Mouse (Mus musculus) neural tube, embryonic 12.5 days (tissue): ENCODE measurements around the gene Lmf2. TPM values are rescaled to one million over a fixed set of nuclear protein-coding genes. Genes with fewer than 3 reads are reported as not detected.
A peak's percentile ranks its signal among the peaks of the same experiment; 100 is the strongest.

Experiments
- ATAC-seq: fragments of 200-750 bp; cut with Nextera tagmentation; 2 replicates; pipeline ENCODE4 v1.8.0; 2017; ENCODE audit warnings: low read depth, mild to moderate bottlenecking, moderate TSS enrichment, moderate library complexity; ENCODE audit not compliant: low FRiP score
- H3K27ac ChIP-seq: fragments of 300-500 bp; sonication (generic); 2 replicates; pipeline ENCODE4 v1.5.1; 2016
- H3K27me3 ChIP-seq: fragments of 300-500 bp; sonication (generic); replicated peaks from 2 replicates; pipeline ENCODE4 v1.6.1; 2016; ENCODE audit warnings: mild to moderate bottlenecking
- H3K36me3 ChIP-seq: fragments of 300-500 bp; sonication (generic); 2 replicates; pipeline ENCODE4 v1.6.1; 2016; ENCODE audit warnings: mild to moderate bottlenecking
- H3K4me1 ChIP-seq: fragments of 300-500 bp; sonication (generic); 2 replicates; pipeline ENCODE4 v1.6.1; 2016
- H3K4me2 ChIP-seq: fragments of 300-500 bp; sonication (generic); replicated peaks from 2 replicates; pipeline ENCODE4 v1.6.1; 2016; ENCODE audit warnings: mild to moderate bottlenecking
- H3K4me3 ChIP-seq: fragments of 300-500 bp; sonication (generic); 2 replicates; pipeline ENCODE4 v1.5.1; 2016
- H3K9ac ChIP-seq: fragments of 300-500 bp; sonication (generic); 2 replicates; pipeline ENCODE4 v1.6.1; 2016; ENCODE audit warnings: mild to moderate bottlenecking
- H3K9me3 ChIP-seq: fragments of 300-500 bp; sonication (generic); 2 replicates; pipeline ENCODE4 v1.6.1; 2016; ENCODE audit warnings: mild to moderate bottlenecking
- WGBS: fragments of 180-500 bp; shearing (Covaris S2); methylation state at CpG from one replicate; pipeline ENCODE4 v1.1.7; 2016; 5-methylcytosine and 5-hydroxymethylcytosine counted together
- polyA plus RNA-seq: library from polyadenylated mRNA; unstranded; fragments of >200 nt; fragmentation: Nextera tagmentation; extraction: Ambion mirVana; gene quantifications from 2 replicates; pipeline ENCODE4 v1.2.1, GENCODE M21; 2016

Gene Lmf2
- polyA plus RNA-seq, 1 experiment from 2014 or later: 42.2 TPM

DNA sequence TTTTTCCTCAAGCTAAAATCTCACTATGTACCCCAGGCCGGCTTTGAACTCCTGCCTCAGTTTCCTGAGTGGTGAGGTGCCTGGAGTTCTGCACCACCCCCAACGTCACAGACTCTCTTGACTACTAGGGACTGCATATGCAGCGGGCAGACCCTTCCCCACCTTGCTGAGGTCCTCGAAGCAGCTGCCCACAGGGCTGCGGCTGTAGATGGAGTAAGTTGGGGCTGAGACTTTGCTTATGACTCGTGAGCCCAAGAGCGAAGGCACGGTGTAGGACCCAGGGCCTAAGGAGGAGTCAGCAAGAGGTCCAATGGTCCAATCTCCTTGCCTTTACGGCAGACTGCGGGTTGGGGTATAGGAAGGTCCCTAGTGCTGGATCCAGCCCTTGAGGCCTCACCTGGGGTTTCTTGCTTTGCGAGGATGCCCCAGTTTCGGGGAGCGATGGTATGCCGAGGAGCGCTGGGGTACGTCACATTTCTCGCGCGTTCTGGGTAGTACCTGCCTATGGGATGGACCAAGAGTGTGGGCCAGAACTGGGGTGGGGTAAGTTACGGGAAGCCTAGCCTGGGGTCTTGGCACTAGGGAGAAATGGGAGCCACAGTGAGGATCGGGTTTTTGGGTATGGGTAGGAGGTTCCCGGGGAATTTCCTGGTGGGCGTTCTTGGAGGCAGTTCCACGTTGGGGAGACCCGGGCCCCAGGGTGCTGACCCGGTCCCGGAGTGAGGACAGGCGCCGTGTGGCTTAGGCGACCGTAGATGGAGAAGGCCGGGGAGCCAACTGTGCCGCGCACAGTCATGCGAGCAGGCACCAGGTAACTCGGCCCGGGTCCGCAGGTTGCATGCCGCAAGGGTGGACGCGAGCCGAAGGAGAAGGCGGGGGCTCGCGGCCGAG is 22.7 kb upstream of the Lmf2 start:
- Histone ChIP-seq H3K4me1 (peaks cover 15% of the 10 kb centered on the region), H3K4me3 (peak overlapping the region; percentile 34), H3K9me3 (no peaks in the 10 kb centered on the region), H3K36me3 (no peaks in the 10 kb centered on the region), H3K27ac (no peak overlapping the region), H3K4me2 (peak overlapping the region; percentile 63), H3K9ac (peak overlapping the region; percentile 40; the same call in 1 of the 2 replicates), H3K27me3 (peaks cover 46% of the 10 kb centered on the region)
- 11% methylated on average over 46 of the region's 46 CpGs for WGBS
- ATAC-seq: no peak

DNA sequence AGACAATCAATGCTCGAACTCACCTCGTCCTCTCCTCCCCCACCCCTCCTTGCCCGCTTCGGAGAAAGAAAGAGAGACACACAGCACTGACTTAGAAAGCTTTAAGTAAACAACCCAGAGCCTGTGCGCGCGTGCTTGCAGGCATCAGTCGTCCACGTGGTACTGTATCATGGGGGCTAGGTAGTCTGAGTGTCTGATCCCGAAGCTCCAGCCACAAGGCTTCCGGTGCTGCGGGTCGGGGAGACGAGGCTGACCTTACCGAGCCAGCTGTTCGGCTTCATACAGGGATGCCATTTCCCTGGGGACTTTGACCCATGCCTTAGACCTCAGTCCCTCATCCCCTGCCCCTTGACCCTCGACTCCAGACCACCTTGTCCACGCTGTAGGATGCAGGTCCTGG is 21.9 kb upstream of the Lmf2 start:
- no peak for ATAC-seq

DNA sequence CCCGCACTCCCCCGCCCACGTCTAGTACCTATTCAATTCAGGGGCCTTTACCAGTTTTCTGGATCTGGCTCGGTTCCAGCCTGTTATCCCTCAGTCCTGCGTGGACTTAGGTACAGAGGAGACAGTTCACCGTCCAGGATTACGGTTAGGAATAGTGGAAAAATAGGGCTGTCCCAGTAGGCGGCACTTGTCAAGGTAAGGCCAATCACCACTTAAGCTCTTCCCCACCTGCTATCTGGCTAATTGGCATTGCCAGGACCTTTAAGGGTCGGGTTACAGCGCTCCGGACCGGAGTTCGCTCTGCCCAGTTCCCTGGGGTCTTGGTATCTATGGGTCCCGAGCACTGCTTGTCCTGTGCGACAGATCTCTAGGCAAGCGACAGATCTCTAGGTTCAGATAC is 21.5 kb upstream of the Lmf2 start, which contains the start of gene Tymp:
Gene Tymp (minus strand): TSS at position 83 of the 400 bp plus-strand sequence.
- no peak within 1 kb of the TSS; the same call in 1 of the 2 replicates for H3K9ac ChIP-seq
- peaks cover 27% of the 10 kb centered on the region for H3K4me1 ChIP-seq
- H3K27me3 ChIP-seq: peaks cover 46% of the 10 kb centered on the region
- H3K36me3 ChIP-seq: peaks cover 7% of the 10 kb centered on the region
- H3K9me3 ChIP-seq: no peaks in the 10 kb centered on the region
- WGBS: 20% methylated on average over 16 of the region's 16 CpGs
- H3K4me3 ChIP-seq: no peak within 1 kb of the TSS
- no peak within 1 kb of the TSS for H3K27ac ChIP-seq
- H3K4me2 ChIP-seq: peak within 1 kb of the TSS; percentile 10; the same call in 1 of the 2 replicates
- ATAC-seq: no peak

More for the DNA sequence above, 21.9 kb upstream of the Lmf2 start:
- no peak overlapping the region for H3K4me3 ChIP-seq
- H3K27ac ChIP-seq: no peak overlapping the region
- peaks cover 46% of the 10 kb centered on the region for H3K27me3 ChIP-seq
- peak overlapping the region; percentile 10; the same call in 1 of the 2 replicates for H3K4me2 ChIP-seq
- H3K36me3 ChIP-seq: peaks cover 3% of the 10 kb centered on the region
- peaks cover 23% of the 10 kb centered on the region for H3K4me1 ChIP-seq
- 7% methylated on average over 18 of the region's 18 CpGs for WGBS
- H3K9ac ChIP-seq: no peak overlapping the region; the same call in 1 of the 2 replicates
- no peaks in the 10 kb centered on the region for H3K9me3 ChIP-seq

DNA sequence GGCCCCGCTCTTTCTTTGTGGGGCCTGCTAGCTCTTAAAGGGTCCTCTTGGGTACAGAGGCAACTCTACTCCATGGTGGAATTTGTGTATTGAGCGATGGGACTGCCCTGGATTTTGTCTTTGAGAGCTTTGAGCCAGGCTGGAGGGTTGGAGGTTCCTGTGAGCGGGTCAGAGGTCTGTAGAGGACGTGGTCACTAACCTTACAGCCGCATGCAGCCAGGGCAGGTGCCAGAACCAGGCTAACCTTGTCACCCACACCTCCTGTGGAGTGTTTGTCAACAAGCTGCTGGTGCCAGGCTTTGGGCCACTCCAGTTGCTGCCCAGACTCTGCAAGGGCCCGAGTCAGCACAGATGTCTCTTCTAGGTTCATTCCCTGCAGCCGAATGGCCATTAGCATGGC is 20.6 kb upstream of the Lmf2 start:
- no peak overlapping the region for H3K4me2 ChIP-seq
- 83% methylated on average over 7 of the region's 7 CpGs for WGBS
- H3K36me3 ChIP-seq: peaks cover 16% of the 10 kb centered on the region
- H3K9ac ChIP-seq: no peak overlapping the region
- H3K27ac ChIP-seq: no peak overlapping the region
- no peaks in the 10 kb centered on the region for H3K9me3 ChIP-seq
- H3K27me3 ChIP-seq: peaks cover 46% of the 10 kb centered on the region
- peaks cover 27% of the 10 kb centered on the region for H3K4me1 ChIP-seq
- H3K4me3 ChIP-seq: no peak overlapping the region
- no peak for ATAC-seq

DNA sequence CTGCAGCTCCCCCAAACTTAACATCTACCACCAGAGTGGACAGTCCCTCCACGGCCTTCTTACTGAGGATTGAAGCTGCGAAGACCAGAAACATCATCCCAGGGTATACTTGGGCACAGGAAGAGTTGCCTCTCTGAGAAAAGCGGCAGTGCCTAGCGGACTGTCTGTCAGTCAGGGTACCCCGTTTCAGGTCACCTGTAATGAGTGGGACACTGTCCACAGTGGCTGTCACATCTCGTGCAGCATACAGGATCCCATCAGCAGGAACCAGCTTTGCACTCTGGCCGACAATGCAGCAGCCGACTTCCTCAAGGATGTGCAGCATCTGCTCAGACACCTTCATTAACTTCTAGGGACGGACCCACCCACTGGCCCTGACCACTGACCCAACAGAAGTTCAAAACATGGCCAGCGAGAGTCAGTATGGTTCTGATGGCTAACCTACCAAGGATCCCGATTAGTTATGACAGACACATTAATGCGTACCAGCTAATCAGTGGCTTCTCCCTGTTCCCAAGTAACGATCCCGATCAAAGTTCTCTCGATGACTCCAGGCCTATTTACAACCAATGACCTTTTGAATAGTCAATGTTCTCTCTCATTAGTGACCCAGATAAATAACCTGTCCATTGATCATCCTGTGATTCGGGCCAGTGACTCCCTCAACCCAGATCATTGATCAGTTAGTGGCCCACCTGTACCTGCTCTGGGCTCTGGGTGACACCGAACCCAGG is 19.5 kb upstream of the Lmf2 start:
- 95% methylated on average over 17 of the region's 17 CpGs for WGBS
- Histone ChIP-seq H3K4me1 (peaks cover 27% of the 10 kb centered on the region), H3K4me2 (no peak overlapping the region), H3K27ac (no peak overlapping the region), H3K9me3 (no peaks in the 10 kb centered on the region), H3K4me3 (no peak overlapping the region), H3K9ac (no peak overlapping the region), H3K36me3 (peaks cover 27% of the 10 kb centered on the region), H3K27me3 (peaks cover 41% of the 10 kb centered on the region)
- ATAC-seq: no peak

DNA sequence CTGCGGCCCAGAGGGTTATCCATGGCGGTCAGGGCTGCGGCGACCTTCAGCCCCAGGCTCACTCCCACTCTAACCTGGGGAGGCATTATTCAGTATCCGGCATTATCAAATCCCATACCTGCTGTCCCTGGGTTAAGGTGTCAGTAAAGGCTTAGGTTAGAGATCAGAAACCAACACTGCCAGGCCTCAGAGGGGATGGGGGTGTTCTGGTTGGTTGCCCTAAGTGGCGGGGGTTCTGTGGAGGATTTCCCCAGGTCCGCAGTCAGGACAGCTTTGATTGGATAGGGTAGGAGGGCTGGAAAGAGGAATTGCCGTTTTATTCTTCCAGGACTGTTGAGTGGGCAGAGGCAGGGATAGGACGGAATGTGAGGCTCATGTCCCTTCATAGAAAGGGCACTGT is 18.9 kb upstream of the Lmf2 start:
- H3K4me3 ChIP-seq: peak overlapping the region; percentile 65
- no peak for ATAC-seq
- peaks cover 36% of the 10 kb centered on the region for H3K27me3 ChIP-seq
- H3K4me1 ChIP-seq: peaks cover 23% of the 10 kb centered on the region
- peaks cover 33% of the 10 kb centered on the region for H3K36me3 ChIP-seq
- peak overlapping the region; percentile 82 for H3K4me2 ChIP-seq
- H3K27ac ChIP-seq: no peak overlapping the region
- WGBS: 43% methylated on average over 9 of the region's 9 CpGs
- H3K9me3 ChIP-seq: no peaks in the 10 kb centered on the region
- peak overlapping the region; percentile 76 for H3K9ac ChIP-seq

DNA sequence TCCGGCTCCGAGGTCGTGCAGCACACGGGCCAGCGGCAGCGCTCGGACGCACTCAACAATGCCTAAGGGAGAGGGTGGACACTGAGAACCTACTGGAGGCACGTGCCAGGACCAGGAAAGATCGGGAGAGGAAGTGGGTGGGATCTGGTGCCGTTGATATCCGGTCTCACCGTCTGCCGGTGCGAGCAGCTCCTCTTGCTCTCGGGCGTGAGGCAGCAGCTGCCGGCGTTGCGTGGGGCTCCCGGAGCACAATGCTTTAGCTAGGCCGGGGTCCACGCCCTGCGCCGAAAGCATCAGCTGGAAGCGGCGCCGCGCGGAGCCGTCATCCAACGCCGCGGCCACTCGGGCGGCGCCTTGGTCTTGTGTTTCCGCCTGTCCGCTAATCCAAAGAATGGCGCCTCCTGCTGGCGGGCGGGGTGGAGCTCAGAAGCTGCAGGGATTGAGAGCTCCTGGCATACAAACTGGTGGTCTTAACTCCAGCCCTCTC is 18.3 kb upstream of the Lmf2 start, which contains the start of gene Sco2:
Gene Sco2 (minus strand): TSS at position 85 of the 487 bp plus-strand sequence.
- H3K4me3 ChIP-seq: peak within 1 kb of the TSS; percentile 65
- peak; percentile 80 for ATAC-seq
- H3K9ac ChIP-seq: peak within 1 kb of the TSS; percentile 76
- H3K36me3 ChIP-seq: peaks cover 39% of the 10 kb centered on the region
- peaks cover 31% of the 10 kb centered on the region for H3K27me3 ChIP-seq
- no peaks in the 10 kb centered on the region for H3K9me3 ChIP-seq
- peak within 1 kb of the TSS; percentile 82; the same call in 1 of the 2 replicates for H3K27ac ChIP-seq
- WGBS: under 1% methylated on average over 42 of the region's 42 CpGs
- peaks cover 18% of the 10 kb centered on the region for H3K4me1 ChIP-seq
- peak within 1 kb of the TSS; percentile 82 for H3K4me2 ChIP-seq

DNA sequence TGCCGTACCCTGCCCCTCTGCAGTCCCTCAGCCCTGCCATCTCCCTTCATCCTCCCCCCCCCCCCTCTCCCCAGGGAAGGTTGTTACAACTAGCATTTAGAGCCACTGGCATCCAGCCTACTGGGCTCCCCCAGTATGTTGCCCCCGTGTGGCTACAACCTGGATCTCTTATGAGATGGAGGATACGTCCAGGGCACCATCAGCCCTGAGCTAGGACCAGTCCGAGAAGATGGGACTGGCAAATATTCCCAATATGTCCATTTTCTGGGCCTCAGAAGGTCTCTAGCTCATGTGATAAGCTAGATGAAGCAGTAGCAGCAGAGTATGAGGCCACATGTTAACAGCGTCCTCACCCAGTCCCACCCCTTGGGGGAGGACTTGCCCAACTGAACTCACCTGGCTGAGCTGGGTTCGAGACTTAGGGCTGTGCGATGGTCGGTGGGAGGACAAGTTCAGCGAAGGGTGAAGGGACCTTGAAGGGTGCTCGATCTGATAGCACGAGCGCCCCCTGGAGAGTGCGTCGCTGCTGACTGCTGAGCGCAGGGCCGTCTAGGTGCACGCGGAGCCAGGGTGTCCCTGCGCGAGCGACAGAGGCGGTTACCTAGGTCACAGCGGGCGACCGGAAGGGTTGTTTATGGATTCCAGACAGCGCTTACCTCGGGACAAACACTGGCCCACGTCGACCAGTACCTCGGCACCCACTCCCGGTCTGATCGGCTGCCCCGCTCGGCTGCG is 17.7 kb upstream of the Lmf2 start:
- Histone ChIP-seq H3K27me3 (peaks cover 25% of the 10 kb centered on the region), H3K36me3 (peaks cover 45% of the 10 kb centered on the region), H3K4me2 (peak overlapping the region; percentile 82), H3K9ac (peak overlapping the region; percentile 76), H3K9me3 (no peaks in the 10 kb centered on the region), H3K4me1 (peaks cover 13% of the 10 kb centered on the region), H3K27ac (peak overlapping the region; percentile 82; the same call in 1 of the 2 replicates), H3K4me3 (peak overlapping the region; percentile 65)
- ATAC-seq: peak; percentile 79
- 1% methylated on average over 35 of the region's 35 CpGs for WGBS

DNA sequence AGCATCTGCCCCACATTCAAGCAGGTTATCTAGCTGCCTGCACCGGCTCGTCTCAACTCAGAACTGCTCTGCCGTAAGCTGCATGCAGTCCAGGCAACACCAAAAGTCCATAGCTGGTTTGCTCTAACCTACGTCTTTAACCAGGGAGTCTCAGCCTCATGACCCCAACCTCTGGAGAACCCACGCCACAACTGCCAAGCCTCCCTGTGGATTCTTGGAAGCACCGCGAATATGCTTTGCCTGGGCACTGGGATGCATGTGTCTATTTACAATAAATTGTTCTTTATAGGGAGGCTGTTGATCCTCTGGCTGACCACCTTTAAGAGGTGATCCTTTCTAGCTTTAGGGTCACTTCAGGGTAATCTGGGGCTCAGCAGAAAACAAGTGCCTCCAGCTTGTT is 17.1 kb upstream of the Lmf2 start:
- Histone ChIP-seq H3K27ac (no peak overlapping the region), H3K4me2 (peak overlapping the region; percentile 82), H3K36me3 (peaks cover 51% of the 10 kb centered on the region), H3K9ac (no peak overlapping the region), H3K9me3 (no peaks in the 10 kb centered on the region), H3K27me3 (peaks cover 18% of the 10 kb centered on the region), H3K4me1 (peaks cover 13% of the 10 kb centered on the region), H3K4me3 (no peak overlapping the region; the same call in 1 of the 2 replicates)
- 84% methylated on average over 7 of the region's 7 CpGs for WGBS
- no peak for ATAC-seq

DNA sequence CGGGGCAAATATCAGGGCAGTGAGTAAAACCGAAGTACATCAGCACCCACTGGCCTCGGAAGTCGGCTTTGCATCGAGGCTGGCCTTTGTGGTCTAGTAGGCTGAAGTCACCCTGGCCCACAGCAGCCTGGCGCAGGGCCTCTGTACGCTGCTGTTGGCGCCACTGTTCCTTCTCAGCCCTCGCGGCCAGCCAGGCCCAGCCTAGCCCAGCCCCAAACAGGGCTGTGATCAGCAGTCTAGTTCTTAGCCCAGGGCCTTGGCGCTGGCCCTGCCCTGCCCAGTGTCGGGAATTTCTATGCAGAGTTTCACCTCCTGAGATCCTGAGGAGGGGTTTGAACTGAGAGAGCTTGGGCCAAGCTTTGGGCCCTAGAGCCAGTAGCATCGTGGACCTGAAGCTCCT is 16.6 kb upstream of the Lmf2 start:
- peaks cover 13% of the 10 kb centered on the region for H3K4me1 ChIP-seq
- WGBS: 90% methylated on average over 13 of the region's 13 CpGs

DNA sequence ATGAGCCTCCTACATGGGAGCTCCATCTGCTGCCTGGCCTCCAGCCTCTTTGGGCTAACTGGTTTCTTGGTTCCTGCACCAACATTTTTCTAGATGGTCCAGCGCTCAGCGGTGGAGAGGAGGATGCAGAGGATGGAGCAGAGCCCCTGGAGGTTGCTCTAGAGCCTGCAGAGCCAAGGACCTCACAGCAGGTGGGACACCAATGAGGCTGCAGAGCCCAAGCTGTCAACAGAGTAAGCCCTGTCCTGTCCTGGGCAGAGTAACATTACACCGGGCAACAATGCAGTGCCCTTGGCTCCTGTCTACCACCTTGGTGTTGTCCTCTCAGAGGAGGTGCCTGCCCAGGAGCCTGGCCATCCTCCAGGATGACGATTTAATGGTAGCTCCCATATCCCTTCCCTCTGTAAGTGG is 9.7 kb upstream of the Lmf2 start:
- no peaks in the 10 kb centered on the region for H3K27me3 ChIP-seq
- no peak overlapping the region for H3K4me3 ChIP-seq
- ATAC-seq: no peak
- H3K4me2 ChIP-seq: no peak overlapping the region
- WGBS: 97% methylated on average over 4 of the region's 4 CpGs
- no peaks in the 10 kb centered on the region for H3K9me3 ChIP-seq
- H3K9ac ChIP-seq: no peak overlapping the region
- no peaks in the 10 kb centered on the region for H3K4me1 ChIP-seq
- H3K27ac ChIP-seq: no peak overlapping the region
- H3K36me3 ChIP-seq: peaks cover 98% of the 10 kb centered on the region

More for the DNA sequence above, 16.6 kb upstream of the Lmf2 start:
- H3K9ac ChIP-seq: no peak overlapping the region; the same call in 1 of the 2 replicates
- H3K36me3 ChIP-seq: peaks cover 56% of the 10 kb centered on the region
- no peaks in the 10 kb centered on the region for H3K9me3 ChIP-seq
- H3K27ac ChIP-seq: no peak overlapping the region
- peaks cover 14% of the 10 kb centered on the region for H3K27me3 ChIP-seq
- ATAC-seq: no peak
- no peak overlapping the region for H3K4me2 ChIP-seq
- no peak overlapping the region; the same call in 1 of the 2 replicates for H3K4me3 ChIP-seq
